ENCODE assay signal across 9 mouse cellular contexts in the genomic region with DNA sequence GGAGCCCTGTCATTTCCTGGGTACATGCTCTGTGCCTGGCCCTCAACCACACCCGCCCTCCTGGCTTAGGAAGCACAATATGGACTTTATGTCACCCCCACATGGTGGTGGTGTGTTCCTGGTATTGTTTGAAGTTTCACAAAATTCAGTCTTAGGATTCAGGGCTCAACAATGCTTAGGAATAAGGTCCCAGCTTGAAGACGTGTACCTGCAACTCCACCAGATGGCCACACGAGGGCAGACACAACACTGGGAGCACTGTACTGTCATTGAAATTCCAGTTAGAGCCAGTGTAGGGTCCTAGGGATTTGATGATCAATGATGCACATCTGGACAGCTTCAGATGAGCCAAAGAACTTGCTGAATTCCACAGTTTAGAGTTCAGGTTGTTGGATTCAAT. TPM values are rescaled to one million over a fixed set of nuclear protein-coding genes. Genes with fewer than 3 reads are reported as not detected.
DNase-seq lines count a peak whose midpoint lies in the region; ATAC-seq lines count a peak whose summit lies in the region.
"Had no signal": no experiment of that assay in that cellular context is flagged by ENCODE, and none has a peak within 500 bp of the region (broad histone marks: within the 10 kb centered on the region; RNA-seq: fewer than 3 reads in every experiment).

No protein-coding gene starts in this region.

- H3K4me2 ChIP-seq in forebrain, embryonic 13.5 days: no peak overlapping the region
- no peak overlapping the region for H3K4me2 ChIP-seq in midbrain, embryonic 16.5 days (ENCODE audit: low read length)
- H3K4me2 ChIP-seq: heart, embryonic 15.5 days had no signal

- peaks cover 79% of the 10 kb centered on the region for H3K36me3 ChIP-seq in forebrain, embryonic 13.5 days (ENCODE audit: poor library complexity, severe bottlenecking)
- peaks cover 38% of the 10 kb centered on the region for H3K36me3 ChIP-seq in midbrain, embryonic 16.5 days (ENCODE audit: control insufficient read depth, insufficient read depth, low read length)
- H3K36me3 ChIP-seq: heart, embryonic 15.5 days had no signal

- H3K4me1 ChIP-seq in forebrain, embryonic 13.5 days: no peaks in the 10 kb centered on the region
- no peaks in the 10 kb centered on the region for H3K4me1 ChIP-seq in midbrain, embryonic 16.5 days (ENCODE audit: control insufficient read depth, insufficient read depth, low read length)
- H3K4me1 ChIP-seq: heart, embryonic 15.5 days had no signal

- peak; percentile 50 for ATAC-seq in forebrain, embryonic 13.5 days
- peak; percentile 33 for ATAC-seq in midbrain, embryonic 16.5 days

- no peaks in the 10 kb centered on the region for H3K9me3 ChIP-seq in forebrain, embryonic 13.5 days (replicated peaks)
- H3K9me3 ChIP-seq in midbrain, embryonic 16.5 days (replicated peaks; ENCODE audit: control insufficient read depth, low read length, poor library complexity, severe bottlenecking): no peaks in the 10 kb centered on the region
- H3K9me3 ChIP-seq: heart, embryonic 15.5 days had no signal

- H3K27me3 ChIP-seq in forebrain, embryonic 13.5 days: no peaks in the 10 kb centered on the region
- no peaks in the 10 kb centered on the region for H3K27me3 ChIP-seq in midbrain, embryonic 16.5 days (ENCODE audit: control insufficient read depth, insufficient read depth, low read depth, low read length)
- H3K27me3 ChIP-seq: heart, embryonic 15.5 days had no signal

- no peak overlapping the region for H3K9ac ChIP-seq in forebrain, embryonic 13.5 days
- H3K9ac ChIP-seq in midbrain, embryonic 16.5 days (ENCODE audit: low read depth, low read length): no peak overlapping the region
- H3K9ac ChIP-seq: heart, embryonic 15.5 days had no signal

- no peak overlapping the region for H3K4me3 ChIP-seq in forebrain, embryonic 13.5 days
- H3K4me3 ChIP-seq in midbrain, embryonic 16.5 days (ENCODE audit: low read depth, low read length): no peak overlapping the region
- H3K4me3 ChIP-seq: heart, embryonic 15.5 days had no signal

- 21% methylated on average over 3 of the region's 3 CpGs for WGBS in forebrain, embryonic 13.5 days
- 23% methylated on average over 3 of the region's 3 CpGs for WGBS in midbrain, embryonic 16.5 days

- H3K27ac ChIP-seq in forebrain, embryonic 13.5 days: no peak overlapping the region
- H3K27ac ChIP-seq in midbrain, embryonic 16.5 days (ENCODE audit: low read length): no peak overlapping the region
- H3K27ac ChIP-seq: heart, embryonic 15.5 days had no signal

- peak; percentile 28 for DNase-seq in adrenal gland, adult 2 months
- DNase-seq in adrenal gland, postnatal 4 days (ENCODE audit: low spot score in 2 of 2): no peak
- DNase-seq in urinary bladder, postnatal 25 days (ENCODE audit: low spot score): peak; percentile 18
- DNase-seq in urinary bladder, postnatal 10 days (ENCODE audit: low spot score): no peak
- peak; percentile 67 to 70 for DNase-seq in layer of hippocampus, postnatal 10 days (ENCODE audit: low spot score in 2 of 2)
- no peak for DNase-seq in spleen, postnatal 10 days (ENCODE audit: low spot score in 2 of 2)

RNA-seq across cellular contexts. Expression of a gene that starts 47.5 kb away (rescaled TPM):
- total RNA-seq in adrenal gland, adult 2 months (2021): 10 to 100 TPM in 1 of 2 experiments, 1 to 10 TPM in 1; 9.9 to 16.6 TPM
- 9.3 and 11.8 TPM in 2 replicates for polyA plus RNA-seq in adrenal gland, adult 2 months (2012; rRNA removed)
- total RNA-seq in adrenal gland, postnatal 4 days (2021): 10 to 100 TPM; 21.0 to 23.9 TPM
- 10.4 and 13.1 TPM in 2 replicates for polyA plus RNA-seq in forebrain, embryonic 13.5 days (2015; fragmentation: Nextera tagmentation; extraction: Ambion mirVana)
- 1 to 10 TPM; 7.7 to 8.3 TPM for total RNA-seq in layer of hippocampus, postnatal 10 days (2021)
- 3.5 and 3.6 TPM in 2 replicates for polyA plus RNA-seq in midbrain, embryonic 16.5 days (2015; fragmentation: Nextera tagmentation; extraction: Ambion mirVana)

RNA-seq across cellular contexts. Expression of a gene that starts 47.5 kb away (rescaled TPM):
- total RNA-seq in adrenal gland, adult 2 months (2021): 1 to 10 TPM; 7.2 to 9.7 TPM
- polyA plus RNA-seq in adrenal gland, adult 2 months (2012; rRNA removed): 8.7 and 9.9 TPM in 2 replicates
- total RNA-seq in adrenal gland, postnatal 4 days (2021): 10 to 100 TPM; 34.1 to 41.3 TPM
- 474 and 511 TPM in 2 replicates for polyA plus RNA-seq in forebrain, embryonic 13.5 days (2015; fragmentation: Nextera tagmentation; extraction: Ambion mirVana)
- total RNA-seq in layer of hippocampus, postnatal 10 days (2021): 100 to 1,000 TPM; 793 to 842 TPM
- 977 and 1,010 TPM in 2 replicates for polyA plus RNA-seq in midbrain, embryonic 16.5 days (2015; fragmentation: Nextera tagmentation; extraction: Ambion mirVana)

RNA-seq across cellular contexts. Expression of a gene that starts 49.1 kb away (rescaled TPM):
- total RNA-seq in adrenal gland, adult 2 months (2021): 10 to 100 TPM; 11.8 to 19.8 TPM
- 19.6 and 22.1 TPM in 2 replicates for polyA plus RNA-seq in adrenal gland, adult 2 months (2012; rRNA removed)
- total RNA-seq in adrenal gland, postnatal 4 days (2021): 10 to 100 TPM; 25.0 to 30.4 TPM
- polyA plus RNA-seq in forebrain, embryonic 13.5 days (2015; fragmentation: Nextera tagmentation; extraction: Ambion mirVana): 7.5 and 8.3 TPM in 2 replicates
- total RNA-seq in layer of hippocampus, postnatal 10 days (2021): 1 to 10 TPM; 7.4 to 7.8 TPM
- polyA plus RNA-seq in midbrain, embryonic 16.5 days (2015; fragmentation: Nextera tagmentation; extraction: Ambion mirVana): 5.0 and 5.3 TPM in 2 replicates

Comparison
In these comparisons a context has a peak if more than half of its experiments do, and no peak if none do; other contexts are left out.
1. DNase-seq: peak in adrenal gland, adult 2 months (single experiment), urinary bladder, postnatal 25 days (single experiment) and layer of hippocampus, postnatal 10 days (2 of 2); none in adrenal gland, postnatal 4 days (0 of 2), urinary bladder, postnatal 10 days (single experiment) and spleen, postnatal 10 days (0 of 2).
2. RNA of a gene that starts 47.5 kb away (total RNA-seq): 793 to 842 TPM in layer of hippocampus, postnatal 10 days; 34.1 to 41.3 TPM in adrenal gland, postnatal 4 days and 7.2 to 9.7 TPM in adrenal gland, adult 2 months; every median in the first group is over 10 times any median in the second.